Mouse (Mus musculus) MEL-GATA-1-ER (cell line): ENCODE results near the gene Adcy9.

Source experiments
- DNase-seq: peaks from one replicate; pipeline ENCODE4 v3.0.0-alpha.2; 2012; ENCODE audit warnings: low read depth; ENCODE audit errors: extremely low read depth

The Adcy9 gene

GRCm38 (mm10) chr16:4420298-4421054 lies at the start of gene Adcy9:
Gene Adcy9 (minus strand): TSS chr16:4420498.
- DNase-seq: peak; percentile 47

GRCm38 (mm10) chr16:4469599-4470352 lies 49.5 kb upstream of the Adcy9 start:
- DNase-seq: no peak

- no peak for DNase-seq
These were observed 44.3 kb upstream of the Adcy9 start for GRCm38 (mm10) chr16:4464529-4465089.

- no peak for DNase-seq
These were observed 37.6 kb upstream of the Adcy9 start for GRCm38 (mm10) chr16:4457927-4458326.

DNA sequence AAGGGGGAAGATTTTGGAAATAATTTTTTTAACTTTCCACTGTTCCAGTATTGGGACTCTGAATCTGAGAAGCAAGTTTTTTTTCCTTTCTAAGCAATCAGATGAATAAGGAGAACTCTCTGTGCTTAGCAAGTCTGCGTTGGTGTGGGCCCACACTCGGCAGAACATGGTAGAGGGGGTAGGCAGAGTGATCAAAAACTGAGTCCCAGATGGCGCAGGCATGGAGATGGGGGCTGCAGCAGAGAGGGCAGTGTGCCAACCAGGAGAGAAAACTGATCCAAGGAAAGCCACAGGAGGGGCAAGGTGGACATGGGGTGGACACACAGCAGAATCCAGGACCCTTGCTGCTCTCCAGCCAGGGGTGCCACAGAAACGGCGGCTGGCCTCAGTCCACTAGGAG lies 36.1 kb upstream of the Adcy9 start:
- DNase-seq: no peak

DNA sequence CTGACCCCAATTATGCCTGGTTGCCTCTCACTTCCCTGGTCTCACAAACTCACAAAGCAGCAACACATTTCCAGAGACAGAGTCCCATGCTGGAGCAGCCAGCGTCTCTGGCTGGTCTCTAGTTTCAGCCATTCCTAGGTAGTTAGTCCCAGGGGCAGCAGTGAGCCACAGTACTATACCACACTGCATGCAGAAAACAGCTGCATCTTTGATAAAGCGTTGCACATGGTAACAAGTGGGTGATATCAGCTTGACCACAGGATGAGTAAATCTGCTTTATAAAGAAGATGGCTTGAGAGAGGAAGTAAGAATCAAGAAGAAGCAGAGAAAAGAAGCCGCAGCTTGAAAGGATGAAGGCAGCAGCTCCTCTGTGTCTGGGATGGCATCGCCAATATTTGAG lies 35.4 kb upstream of the Adcy9 start:
- peak; percentile 49 for DNase-seq

GRCm38 (mm10) chr16:4454563-4454962 lies 34.3 kb upstream of the Adcy9 start:
- DNase-seq: no peak

DNA sequence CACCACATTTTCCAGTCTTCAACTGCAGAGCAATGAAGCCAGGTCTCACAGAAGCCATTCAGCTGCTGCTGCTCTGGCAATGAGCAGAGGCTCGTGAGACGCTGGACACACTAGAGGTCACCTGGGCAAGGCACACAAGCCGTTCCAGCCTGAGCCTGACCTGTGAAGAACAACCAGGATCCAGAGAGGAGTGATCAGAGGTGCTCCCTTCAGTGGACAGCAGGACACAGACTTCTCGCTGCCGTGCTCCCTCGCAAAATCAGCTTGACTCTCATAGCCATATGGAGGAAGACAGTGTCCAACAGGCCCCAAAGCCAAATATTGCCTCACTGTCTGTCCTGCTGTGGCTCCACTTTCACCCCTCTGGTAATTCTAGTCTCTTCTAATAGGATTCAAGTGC lies 29.1 kb upstream of the Adcy9 start:
- DNase-seq: no peak

GRCm38 (mm10) chr16:4448235-4448634 lies 27.9 kb upstream of the Adcy9 start:
- DNase-seq: no peak

DNA sequence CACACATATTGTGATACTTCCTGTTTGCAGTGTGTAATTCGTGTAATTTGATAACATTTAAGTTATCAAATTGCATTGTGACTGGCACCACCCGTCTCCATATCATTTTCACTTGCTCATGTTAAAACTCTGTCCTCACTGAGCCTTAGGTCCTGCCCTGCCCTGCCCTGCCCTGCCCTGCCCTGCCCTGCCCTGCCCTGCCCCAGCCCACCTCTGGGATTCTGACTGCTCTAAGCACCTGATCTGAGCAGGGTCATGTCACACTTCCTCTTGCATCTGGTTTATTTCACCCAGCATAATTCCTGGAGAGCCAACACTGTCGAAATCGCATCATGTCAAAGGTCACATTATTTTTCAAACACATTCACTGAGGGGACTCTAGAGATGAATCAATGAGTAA lies 26.1 kb upstream of the Adcy9 start:
- no peak for DNase-seq

GRCm38 (mm10) chr16:4444378-4444777 lies 24.1 kb upstream of the Adcy9 start:
- no peak for DNase-seq

- DNase-seq: no peak
These were observed 19.2 kb upstream of the Adcy9 start for GRCm38 (mm10) chr16:4439302-4440066.

- DNase-seq: no peak
These were observed 16.4 kb upstream of the Adcy9 start for GRCm38 (mm10) chr16:4436738-4437137.

DNA sequence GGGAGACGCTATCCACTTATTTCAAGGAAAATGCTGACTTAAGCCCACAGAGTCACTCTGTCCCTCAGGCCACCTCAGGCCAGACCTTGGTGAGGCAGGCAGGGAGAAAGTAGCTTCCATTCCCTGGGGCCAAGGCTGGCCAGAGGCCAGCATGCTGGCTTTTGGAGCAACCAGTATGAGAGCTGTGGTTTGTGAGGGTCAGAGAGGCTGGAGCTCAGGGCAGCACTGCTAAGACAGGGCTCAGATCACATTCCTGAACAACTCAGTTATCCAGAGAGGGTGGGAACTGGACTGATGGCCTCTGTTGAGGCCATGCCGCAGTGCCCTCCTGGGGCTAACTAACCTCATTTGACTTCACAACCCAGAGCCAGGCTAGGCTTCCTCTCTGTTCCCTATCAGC lies 15.1 kb upstream of the Adcy9 start:
- no peak for DNase-seq

DNA sequence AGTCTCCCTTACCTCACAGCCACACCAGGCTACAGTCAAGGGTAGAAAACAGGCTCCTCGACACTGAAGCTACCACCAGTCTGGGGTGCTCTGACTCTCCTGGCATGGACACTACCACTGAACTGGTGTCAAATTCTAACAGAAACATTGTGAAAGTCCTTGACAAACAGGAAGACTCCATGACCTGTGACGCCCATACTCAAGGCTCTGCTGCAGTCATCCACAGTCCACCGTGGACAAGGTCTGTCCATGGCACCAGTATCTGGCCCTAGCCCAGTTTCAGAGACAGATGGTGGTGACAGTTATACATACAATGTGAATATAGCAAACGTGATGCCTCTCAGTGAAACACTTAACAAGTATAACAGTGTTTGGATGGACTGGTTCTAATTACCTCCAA lies 11.5 kb upstream of the Adcy9 start:
- DNase-seq: no peak

DNA sequence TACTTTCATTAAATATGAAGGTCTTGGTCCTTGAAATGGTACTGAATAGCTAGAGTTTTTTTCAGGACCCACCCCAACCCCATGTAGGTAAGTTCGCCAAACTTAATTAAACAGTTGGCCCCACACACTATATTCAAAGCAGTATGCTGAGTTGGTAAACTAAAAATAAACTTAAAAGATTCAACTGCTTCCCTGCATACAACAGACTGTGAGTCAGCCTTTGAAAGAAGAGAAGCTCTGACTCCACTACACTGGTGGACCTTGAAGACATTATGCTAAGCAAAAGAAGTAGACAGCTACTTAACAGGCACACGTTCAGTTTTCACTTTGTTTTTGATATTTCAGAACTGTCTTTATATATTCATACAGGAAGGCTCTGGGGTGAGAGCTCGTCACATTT lies 10.7 kb upstream of the Adcy9 start:
- no peak for DNase-seq

GRCm38 (mm10) chr16:4430232-4430631 lies 9.9 kb upstream of the Adcy9 start:
- no peak for DNase-seq

GRCm38 (mm10) chr16:4425658-4426234 lies 5.4 kb upstream of the Adcy9 start:
- DNase-seq: peak; percentile 47

DNA sequence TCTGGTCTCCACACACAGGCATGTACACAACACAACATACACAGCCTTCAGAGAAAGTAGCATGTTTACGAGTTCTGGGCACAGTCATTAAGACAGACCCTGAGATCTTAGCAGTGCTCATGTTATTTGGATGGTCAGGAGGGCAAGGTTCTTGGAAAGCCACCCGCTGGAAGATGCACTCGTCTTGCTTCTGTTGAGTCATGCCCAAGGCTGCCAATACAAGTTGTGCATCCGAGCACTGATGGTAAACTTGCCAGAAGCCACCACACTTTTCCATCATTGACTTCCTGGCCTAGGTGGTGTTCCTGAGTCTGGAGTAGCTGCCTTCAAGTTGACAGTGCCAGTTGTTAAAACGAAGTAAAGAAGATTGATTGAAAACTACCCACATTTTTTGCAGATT lies 3.3 kb upstream of the Adcy9 start:
- DNase-seq: no peak

- no peak for DNase-seq
These were observed 2.7 kb upstream of the Adcy9 start for GRCm38 (mm10) chr16:4422991-4423390.

- no peak for DNase-seq
These were observed 576 bp downstream of the Adcy9 start for GRCm38 (mm10) chr16:4419546-4420297.
